Mouse (Mus musculus) hindbrain, embryonic 13.5 days (tissue): ENCODE results near the gene Gm6020. TPM values are rescaled to one million over a fixed set of nuclear protein-coding genes. Genes with fewer than 3 reads are reported as not detected.
"Not testable (repeated sequence)": the region's sequence is repeated elsewhere in the genome, so short reads cannot be mapped to it uniquely, and the experiment has no call there.

Experiments used
- ATAC-seq: fragments of 200-750 bp; cut with Nextera tagmentation; 2 replicates; pipeline ENCODE4 v1.8.0; 2017; ENCODE audit warnings: moderate TSS enrichment; ENCODE audit not compliant: low FRiP score
- H3K27ac ChIP-seq: fragments of 300-500 bp; sonication (generic); 2 replicates; pipeline ENCODE4 v1.5.1; 2015; ENCODE audit warnings: inconsistent platforms, mild to moderate bottlenecking, moderate library complexity
- H3K27me3 ChIP-seq: fragments of 300-500 bp; sonication (generic); 2 replicates; pipeline ENCODE4 v1.6.1; 2015; ENCODE audit warnings: mild to moderate bottlenecking, inconsistent platforms
- H3K36me3 ChIP-seq: fragments of 300-500 bp; sonication (generic); 2 replicates; pipeline ENCODE4 v1.6.1; 2015; ENCODE audit warnings: mild to moderate bottlenecking, inconsistent platforms
- H3K4me1 ChIP-seq: fragments of 300-500 bp; sonication (generic); replicated peaks from 2 replicates; pipeline ENCODE4 v1.6.1; 2015; ENCODE audit warnings: inconsistent platforms
- H3K4me2 ChIP-seq: fragments of 300-500 bp; sonication (generic); 2 replicates; pipeline ENCODE4 v1.6.1; 2015; ENCODE audit warnings: inconsistent platforms, mild to moderate bottlenecking, moderate library complexity
- H3K4me3 ChIP-seq: fragments of 300-500 bp; sonication (generic); 2 replicates; pipeline ENCODE4 v1.5.1; 2015; ENCODE audit warnings: mild to moderate bottlenecking, inconsistent platforms
- H3K9ac ChIP-seq: fragments of 300-500 bp; sonication (generic); 2 replicates; pipeline ENCODE4 v1.6.1; 2015; ENCODE audit warnings: mild to moderate bottlenecking, inconsistent platforms
- H3K9me3 ChIP-seq: fragments of 300-500 bp; sonication (generic); 2 replicates; pipeline ENCODE4 v1.6.1; 2016; ENCODE audit warnings: inconsistent platforms
- WGBS: fragments of 180-500 bp; shearing (Covaris S2); methylation state at CpG from one replicate; pipeline ENCODE4 v1.1.7; 2015; 5-methylcytosine and 5-hydroxymethylcytosine counted together
- polyA plus RNA-seq: library from polyadenylated mRNA; unstranded; fragments of >200 nt; fragmentation: Nextera tagmentation; extraction: Ambion mirVana; gene quantifications from 2 replicates; pipeline ENCODE4 v1.2.1, GENCODE M21; 2015

Gene Gm6020
- polyA plus RNA-seq, result not detected in 2 replicates

- WGBS, result 85% methylated on average over 2 of the region's 2 CpGs
- H3K36me3 ChIP-seq, H3K4me2 ChIP-seq, H3K4me3 ChIP-seq, ATAC-seq, H3K27ac ChIP-seq, H3K4me1 ChIP-seq, H3K27me3 ChIP-seq, H3K9ac ChIP-seq: not testable (repeated sequence)
- peaks cover 29% of the 10 kb centered on the region for H3K9me3 ChIP-seq
Observed at GRCm38 (mm10) chr19:61183590-61183989, at the start of gene Gm6020. Gm6020 (plus strand) TSS chr19:61183890.

DNA sequence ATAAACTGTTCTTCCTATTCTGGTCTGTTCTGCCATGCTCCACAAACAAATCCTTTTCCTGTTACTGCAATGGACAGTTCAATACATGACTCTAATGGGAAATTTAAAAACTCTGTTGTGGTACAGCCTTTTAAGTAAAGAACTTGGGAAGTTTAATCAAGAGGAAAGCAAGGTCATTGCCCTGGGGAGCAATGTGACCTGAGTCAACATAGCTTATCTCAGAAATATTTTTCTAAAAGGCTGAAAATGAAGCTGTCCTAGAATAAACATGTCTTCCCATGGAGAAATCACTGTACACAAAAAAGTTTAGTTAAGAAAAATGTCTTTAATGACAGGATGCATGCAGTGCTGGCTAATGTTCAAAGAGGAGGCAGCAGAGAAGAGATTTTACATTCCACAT is 45.0 kb upstream of the Gm6020 start:
- H3K27me3 ChIP-seq, result no peaks in the 10 kb centered on the region
- H3K36me3 ChIP-seq, result peaks cover 9% of the 10 kb centered on the region
- H3K4me3 ChIP-seq, result no peak overlapping the region
- no peak overlapping the region for H3K27ac ChIP-seq
- ATAC-seq, result no peak
- H3K9ac ChIP-seq, result no peak overlapping the region
- no peak overlapping the region for H3K4me2 ChIP-seq
- H3K4me1 ChIP-seq, result peaks cover 16% of the 10 kb centered on the region
- no peaks in the 10 kb centered on the region for H3K9me3 ChIP-seq

DNA sequence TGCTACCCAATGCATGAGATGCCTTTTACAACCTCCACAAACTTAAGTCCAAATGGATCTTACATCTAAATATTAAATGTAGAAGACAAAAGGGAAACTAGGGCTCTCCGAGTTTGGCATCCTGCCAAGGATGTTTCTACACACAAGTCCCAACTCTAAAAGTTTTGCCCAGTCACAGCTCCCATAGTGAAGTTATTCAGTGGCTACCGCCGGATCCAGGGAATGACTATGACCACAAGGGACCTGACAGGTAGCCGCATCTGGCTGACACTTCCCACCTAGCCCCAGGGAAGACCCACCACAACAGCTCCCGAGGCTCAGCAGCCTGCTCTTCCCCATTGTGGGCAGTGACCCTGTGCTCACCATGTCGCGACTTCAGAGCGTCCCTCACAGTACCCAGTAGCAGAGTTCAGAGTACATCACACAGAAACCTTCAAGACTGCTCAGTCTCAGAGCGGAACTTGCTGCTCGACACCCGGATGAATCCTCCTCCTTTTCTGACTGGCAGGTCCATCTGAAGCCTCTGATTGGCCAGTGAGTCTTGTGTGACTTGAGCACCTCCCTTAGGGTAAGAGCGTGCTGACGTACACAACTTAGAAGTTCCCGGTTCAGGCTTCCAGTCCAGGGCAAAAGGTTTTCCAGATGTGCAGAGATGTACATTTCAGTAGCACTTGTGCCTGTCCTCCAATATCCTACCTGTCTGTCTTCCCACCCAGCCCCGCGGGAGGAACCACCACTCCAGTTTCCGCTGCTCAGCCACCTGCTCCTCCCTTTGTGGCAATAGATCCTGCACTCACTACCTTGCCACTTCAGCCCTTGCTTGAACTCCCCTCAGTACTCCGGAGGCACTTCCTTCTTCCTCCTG is 43.1 kb upstream of the Gm6020 start, which contains the start of gene Zfp950:
Gene Zfp950 (minus strand): TSS at position 499 of the 865 bp plus-strand sequence.
- Histone ChIP-seq H3K36me3 (peaks cover 5% of the 10 kb centered on the region), H3K4me1 (peaks cover 16% of the 10 kb centered on the region), H3K9me3 (no peaks in the 10 kb centered on the region), H3K27ac (no peak within 1 kb of the TSS), H3K4me3 (peak within 1 kb of the TSS; percentile 86), H3K27me3 (no peaks in the 10 kb centered on the region), H3K4me2 (peak within 1 kb of the TSS; percentile 78), H3K9ac (peak within 1 kb of the TSS; percentile 86)
- ATAC-seq, result peak; percentile 100
- WGBS, result 1% methylated on average over 18 of the region's 18 CpGs

- H3K9ac ChIP-seq, result peak overlapping the region; percentile 86
- peak overlapping the region; percentile 78 for H3K4me2 ChIP-seq
- no peaks in the 10 kb centered on the region for H3K27me3 ChIP-seq
- peaks cover 16% of the 10 kb centered on the region for H3K4me1 ChIP-seq
- 25% methylated on average over 4 of the region's 4 CpGs for WGBS
- no peaks in the 10 kb centered on the region for H3K9me3 ChIP-seq
- H3K36me3 ChIP-seq, result peaks cover 5% of the 10 kb centered on the region
- no peak for ATAC-seq
- peak overlapping the region; percentile 86 for H3K4me3 ChIP-seq
- H3K27ac ChIP-seq, result no peak overlapping the region
Observed at GRCm38 (mm10) chr19:61141299-61141698, 42.4 kb upstream of the Gm6020 start.

DNA sequence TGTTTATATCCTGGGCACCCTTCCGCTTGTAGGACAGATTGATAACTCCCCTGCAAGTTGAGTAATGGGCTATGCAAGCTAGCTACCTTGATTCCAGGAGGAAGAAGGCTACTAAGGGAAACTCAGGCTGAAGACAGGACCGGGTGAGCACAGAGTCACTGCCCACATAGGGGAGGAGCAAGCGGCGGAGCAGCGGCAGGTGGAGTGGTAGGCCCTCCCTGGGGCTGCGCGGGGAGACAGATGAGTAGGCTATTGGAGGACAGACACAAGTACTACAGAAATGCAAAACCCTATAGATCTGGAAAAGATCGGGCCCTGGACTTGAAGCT is 32.4 kb upstream of the Gm6020 start:
- WGBS, result 6% methylated on average over 8 of the region's 8 CpGs
- peak overlapping the region; percentile 65 for H3K9ac ChIP-seq
- H3K9me3 ChIP-seq, result no peaks in the 10 kb centered on the region
- no peak; the same call in 1 of the 2 replicates for ATAC-seq
- H3K27ac ChIP-seq, result no peak overlapping the region
- peaks cover 8% of the 10 kb centered on the region for H3K4me1 ChIP-seq
- H3K4me3 ChIP-seq, result peak overlapping the region; percentile 45
- H3K4me2 ChIP-seq, result peak overlapping the region; percentile 80
- peaks cover 18% of the 10 kb centered on the region for H3K27me3 ChIP-seq
- H3K36me3 ChIP-seq, result no peaks in the 10 kb centered on the region

GRCm38 (mm10) chr19:61151701-61152420 is 31.8 kb upstream of the Gm6020 start:
- Histone ChIP-seq H3K27me3 (peaks cover 18% of the 10 kb centered on the region), H3K4me3 (peak overlapping the region; percentile 45), H3K9ac (peak overlapping the region; percentile 65), H3K36me3 (no peaks in the 10 kb centered on the region), H3K4me2 (peak overlapping the region; percentile 80), H3K27ac (no peak overlapping the region), H3K9me3 (no peaks in the 10 kb centered on the region), H3K4me1 (peaks cover 8% of the 10 kb centered on the region)
- ATAC-seq, result peak; percentile 73
- 10% methylated on average over 27 of the region's 27 CpGs for WGBS

GRCm38 (mm10) chr19:61175756-61176324 is 7.8 kb upstream of the Gm6020 start, which contains the start of gene Gm7102:
Gm7102 (minus strand) TSS chr19:61176309.
- Histone ChIP-seq H3K27me3 (no peaks in the 10 kb centered on the region), H3K9me3 (peaks cover 6% of the 10 kb centered on the region; the same call in 1 of the 2 replicates), H3K4me1 (no peaks in the 10 kb centered on the region), H3K36me3 (no peaks in the 10 kb centered on the region), H3K9ac (no peak within 1 kb of the TSS), H3K27ac (no peak within 1 kb of the TSS), H3K4me3 (peak within 1 kb of the TSS; percentile 32), H3K4me2 (peak within 1 kb of the TSS; percentile 52)
- WGBS, result 29% methylated on average over 39 of the region's 39 CpGs
- no peak for ATAC-seq

GRCm38 (mm10) chr19:61199316-61199715 is 15.6 kb downstream of the Gm6020 start:
- Histone ChIP-seq H3K9me3 (no peaks in the 10 kb centered on the region), H3K9ac (no peak overlapping the region), H3K27ac (no peak overlapping the region), H3K4me1 (no peaks in the 10 kb centered on the region), H3K36me3 (no peaks in the 10 kb centered on the region), H3K4me3 (no peak overlapping the region), H3K27me3 (no peaks in the 10 kb centered on the region), H3K4me2 (no peak overlapping the region)
- 12% methylated on average over 13 of the region's 13 CpGs for WGBS
- no peak for ATAC-seq

GRCm38 (mm10) chr19:61199836-61200235 is 16.1 kb downstream of the Gm6020 start:
- WGBS, result 23% methylated on average over 10 of the region's 10 CpGs
- no peaks in the 10 kb centered on the region for H3K9me3 ChIP-seq
- H3K27me3 ChIP-seq, result no peaks in the 10 kb centered on the region
- no peaks in the 10 kb centered on the region for H3K4me1 ChIP-seq
- H3K36me3 ChIP-seq, result no peaks in the 10 kb centered on the region
- no peak overlapping the region for H3K4me3 ChIP-seq
- H3K9ac ChIP-seq, result no peak overlapping the region
- ATAC-seq, result no peak
- no peak overlapping the region for H3K27ac ChIP-seq
- no peak overlapping the region for H3K4me2 ChIP-seq

GRCm38 (mm10) chr19:61207506-61207905 is 23.8 kb downstream of the Gm6020 start:
- ATAC-seq, H3K9me3 ChIP-seq, H3K4me1 ChIP-seq, H3K4me3 ChIP-seq, H3K27ac ChIP-seq, H3K9ac ChIP-seq, H3K27me3 ChIP-seq, H3K4me2 ChIP-seq, H3K36me3 ChIP-seq: not testable (repeated sequence)
- WGBS, result 82% methylated on average over 6 of the region's 6 CpGs

- no peak overlapping the region for H3K27ac ChIP-seq
- ATAC-seq, result no peak
- H3K9me3 ChIP-seq, result 0 out of 2 replicates have a peak, but pooled peaks cover 3% of the 10 kb centered on the region
- no peak overlapping the region for H3K4me2 ChIP-seq
- peaks cover 7% of the 10 kb centered on the region; the same call in 1 of the 2 replicates for H3K36me3 ChIP-seq
- peaks cover 3% of the 10 kb centered on the region for H3K4me1 ChIP-seq
- 92% methylated on average over 6 of the region's 6 CpGs for WGBS
- no peaks in the 10 kb centered on the region for H3K27me3 ChIP-seq
- no peak overlapping the region for H3K9ac ChIP-seq
- H3K4me3 ChIP-seq, result no peak overlapping the region
Observed at GRCm38 (mm10) chr19:61223706-61224328, 40.1 kb downstream of the Gm6020 start.
